In genomic region chr15:89177121-89177520, GRCm38 (mm10) we compare ENCODE assay signal across 8 mouse cellular contexts. TPM values are rescaled to one million over a fixed set of nuclear protein-coding genes. Genes with fewer than 3 reads are reported as not detected.
A peak's percentile ranks its signal among the peaks of the same experiment; 100 is the strongest.
DNase-seq lines count a peak whose midpoint lies in the region; ATAC-seq and TF ChIP-seq lines count a peak whose summit lies in the region.

No protein-coding gene starts in this region.

- no peak overlapping the region for H3K9ac ChIP-seq in forebrain, postnatal 0 days
- H3K9ac ChIP-seq in hindbrain, embryonic 14.5 days: 0 out of 2 replicates have a peak overlapping the region, but pooled peaks have one; percentile 10
- H3K9ac ChIP-seq in limb, embryonic 14.5 days (ENCODE audit: low read depth, low read length, severe bottlenecking): no peak overlapping the region
- H3K9ac ChIP-seq in midbrain, embryonic 13.5 days (replicated peaks): peak overlapping the region; percentile 49; the same call in 1 of the 2 replicates
- H3K9ac ChIP-seq in stomach, postnatal 0 days (ENCODE audit: low read length): peak overlapping the region; percentile 58

- peak overlapping the region; percentile 100 for H3K27ac ChIP-seq in bone marrow macrophage, adult 2 months (ENCODE audit: insufficient read depth, low read depth, low read length)
- 0 out of 2 replicates have a peak overlapping the region, but pooled peaks have one; percentile 45 for H3K27ac ChIP-seq in forebrain, postnatal 0 days (ENCODE audit: low read depth, low read length)
- H3K27ac ChIP-seq in hindbrain, embryonic 14.5 days: peak overlapping the region; percentile 60; the same call in 1 of the 2 replicates
- no peak overlapping the region for H3K27ac ChIP-seq in limb, embryonic 14.5 days (replicated peaks; ENCODE audit: low read depth, low read length)
- H3K27ac ChIP-seq in midbrain, embryonic 13.5 days: peak overlapping the region; percentile 62
- peak overlapping the region; percentile 95 for H3K27ac ChIP-seq in stomach, postnatal 0 days (replicated peaks)

- H3K4me1 ChIP-seq in bone marrow macrophage, adult 2 months (ENCODE audit: control insufficient read depth, insufficient read depth, low read length): peaks cover 44% of the 10 kb centered on the region
- peaks cover 44% of the 10 kb centered on the region for H3K4me1 ChIP-seq in forebrain, postnatal 0 days (ENCODE audit: insufficient read depth)
- peaks cover 78% of the 10 kb centered on the region for H3K4me1 ChIP-seq in hindbrain, embryonic 14.5 days (replicated peaks; ENCODE audit: control insufficient read depth, insufficient read depth, low read length)
- H3K4me1 ChIP-seq in limb, embryonic 14.5 days (ENCODE audit: control insufficient read depth, insufficient read depth, low read length): peaks cover 76% of the 10 kb centered on the region
- peaks cover 92% of the 10 kb centered on the region for H3K4me1 ChIP-seq in midbrain, embryonic 13.5 days (replicated peaks)
- peaks cover 29% of the 10 kb centered on the region for H3K4me1 ChIP-seq in stomach, postnatal 0 days (replicated peaks; ENCODE audit: control insufficient read depth, insufficient read depth)

- TF ChIP-seq CTCF in bone marrow macrophage, adult 2 months (IDR thresholded peaks at IDR 0.05; ENCODE audit: low read depth, low read length): no peak
- TF ChIP-seq CTCF in forebrain, postnatal 0 days (IDR thresholded peaks at IDR 0.05; ENCODE audit: low read depth): no peak
- no peak for TF ChIP-seq CTCF in stomach, postnatal 0 days (IDR thresholded peaks at IDR 0.05; ENCODE audit: low read depth)

- DNase-seq in gastrocnemius, adult 18-20 months (ENCODE audit: low spot score): peak; percentile 63
- DNase-seq in gastrocnemius, postnatal 4 days (ENCODE audit: low spot score in 2 of 2): no peak
- DNase-seq in forebrain, postnatal 0 days: peak; percentile 47
- peak; percentile 59 for DNase-seq in hindbrain, embryonic 14.5 days (ENCODE audit: low spot score)
- no peak for DNase-seq in limb, embryonic 14.5 days (ENCODE audit: low spot score)
- peak; percentile 90 for DNase-seq in stomach, postnatal 0 days (ENCODE audit: low spot score)

- no peaks in the 10 kb centered on the region for H3K9me3 ChIP-seq in forebrain, postnatal 0 days (ENCODE audit: low read length)
- H3K9me3 ChIP-seq in hindbrain, embryonic 14.5 days (ENCODE audit: control insufficient read depth, low read length): no peaks in the 10 kb centered on the region
- H3K9me3 ChIP-seq in limb, embryonic 14.5 days (ENCODE audit: control insufficient read depth, low read length): no peaks in the 10 kb centered on the region
- H3K9me3 ChIP-seq in midbrain, embryonic 13.5 days: no peaks in the 10 kb centered on the region
- no peaks in the 10 kb centered on the region for H3K9me3 ChIP-seq in stomach, postnatal 0 days (ENCODE audit: control insufficient read depth, low read length)

- no peaks in the 10 kb centered on the region for H3K27me3 ChIP-seq in forebrain, postnatal 0 days (ENCODE audit: insufficient read depth, low read length)
- no peaks in the 10 kb centered on the region for H3K27me3 ChIP-seq in hindbrain, embryonic 14.5 days (ENCODE audit: control insufficient read depth, insufficient read depth, low read length)
- no peaks in the 10 kb centered on the region for H3K27me3 ChIP-seq in limb, embryonic 14.5 days (ENCODE audit: control insufficient read depth, insufficient read depth, low read length)
- H3K27me3 ChIP-seq in midbrain, embryonic 13.5 days: no peaks in the 10 kb centered on the region
- no peaks in the 10 kb centered on the region for H3K27me3 ChIP-seq in stomach, postnatal 0 days (ENCODE audit: control insufficient read depth, insufficient read depth, low read length)

- 13% methylated on average over 5 of the region's 5 CpGs for WGBS in forebrain, postnatal 0 days
- 17% methylated on average over 5 of the region's 5 CpGs for WGBS in hindbrain, embryonic 14.5 days
- WGBS in limb, embryonic 14.5 days: 18% methylated on average over 5 of the region's 5 CpGs
- WGBS in midbrain, embryonic 13.5 days: 16% methylated on average over 5 of the region's 5 CpGs
- 3% methylated on average over 5 of the region's 5 CpGs for WGBS in stomach, postnatal 0 days

- no peak for TF ChIP-seq EP300 in stomach, postnatal 0 days (optimal IDR thresholded peaks at IDR 0.05)

- peak overlapping the region; percentile 62 for H3K4me3 ChIP-seq in bone marrow macrophage, adult 2 months (ENCODE audit: insufficient read depth, low read length)
- H3K4me3 ChIP-seq in forebrain, postnatal 0 days (ENCODE audit: low read depth, low read length): no peak overlapping the region
- no peak overlapping the region for H3K4me3 ChIP-seq in hindbrain, embryonic 14.5 days (replicated peaks; ENCODE audit: low read length)
- no peak overlapping the region for H3K4me3 ChIP-seq in limb, embryonic 14.5 days (replicated peaks; ENCODE audit: low read length)
- 0 out of 2 replicates have a peak overlapping the region, but pooled peaks have one; percentile 6 for H3K4me3 ChIP-seq in midbrain, embryonic 13.5 days (replicated peaks)
- H3K4me3 ChIP-seq in stomach, postnatal 0 days (ENCODE audit: low read depth, low read length): 0 out of 2 replicates have a peak overlapping the region, but pooled peaks have one; percentile 1

- no peak for ATAC-seq in forebrain, postnatal 0 days
- no peak for ATAC-seq in hindbrain, embryonic 14.5 days (ENCODE audit: low FRiP score)
- no peak for ATAC-seq in limb, embryonic 14.5 days (ENCODE audit: low FRiP score, low read depth)
- no peak for ATAC-seq in midbrain, embryonic 13.5 days
- ATAC-seq in stomach, postnatal 0 days (ENCODE audit: low FRiP score, low TSS enrichment): 0 out of 2 replicates have a peak, but pooled peaks have one; percentile 8

- no peaks in the 10 kb centered on the region for H3K36me3 ChIP-seq in forebrain, postnatal 0 days (ENCODE audit: insufficient read depth)
- no peaks in the 10 kb centered on the region for H3K36me3 ChIP-seq in hindbrain, embryonic 14.5 days (replicated peaks; ENCODE audit: control insufficient read depth, insufficient read depth)
- no peaks in the 10 kb centered on the region for H3K36me3 ChIP-seq in limb, embryonic 14.5 days (ENCODE audit: control insufficient read depth, insufficient read depth, low read length)
- no peaks in the 10 kb centered on the region for H3K36me3 ChIP-seq in midbrain, embryonic 13.5 days
- no peaks in the 10 kb centered on the region for H3K36me3 ChIP-seq in stomach, postnatal 0 days (ENCODE audit: control insufficient read depth, insufficient read depth, low read length)

- peak overlapping the region; percentile 24 for H3K4me2 ChIP-seq in forebrain, postnatal 0 days (ENCODE audit: low read depth)
- H3K4me2 ChIP-seq in hindbrain, embryonic 14.5 days (replicated peaks): peak overlapping the region; percentile 88
- H3K4me2 ChIP-seq in limb, embryonic 14.5 days (replicated peaks; ENCODE audit: low read depth, low read length, severe bottlenecking): peak overlapping the region; percentile 1; the same call in 1 of the 2 replicates
- peak overlapping the region; percentile 82 for H3K4me2 ChIP-seq in midbrain, embryonic 13.5 days (replicated peaks)
- H3K4me2 ChIP-seq in stomach, postnatal 0 days (replicated peaks; ENCODE audit: low read depth): peak overlapping the region; percentile 83

- no peak for TF ChIP-seq POLR2A in bone marrow macrophage, adult 2 months (IDR thresholded peaks at IDR 0.05; ENCODE audit: borderline replicate concordance, low read depth, low read length)
- no peak for TF ChIP-seq POLR2A in limb, embryonic 14.5 days (IDR thresholded peaks at IDR 0.05; ENCODE audit: borderline replicate concordance, extremely low read depth, insufficient read depth, insufficient read length)

RNA-seq across cellular contexts. Expression of gene Plxnb2, which starts 3.5 kb away (rescaled TPM):
- 1 to 10 TPM; 4.0 to 8.2 TPM for total RNA-seq in gastrocnemius, adult 18-20 months (2021)
- total RNA-seq in gastrocnemius, postnatal 4 days (2021): 10 to 100 TPM; 81.0 to 84.7 TPM
- polyA plus RNA-seq in bone marrow macrophage, adult 2 months (2012; ENCODE audit: insufficient read depth, insufficient read length, missing spikeins): 432 and 457 TPM in 2 replicates
- 126 and 138 TPM in 2 replicates for total RNA-seq in forebrain, postnatal 0 days (2014; rRNA removed)
- 45.2 and 52.8 TPM in 2 replicates for polyA plus RNA-seq in forebrain, postnatal 0 days (2015; fragmentation: Nextera tagmentation; extraction: Ambion mirVana)
- polyA plus RNA-seq in hindbrain, embryonic 14.5 days (2014; fragmentation: Nextera tagmentation; extraction: Ambion mirVana): 99.2 and 101 TPM in 2 replicates
- 212 and 268 TPM in 2 replicates for polyA plus RNA-seq in limb, embryonic 14.5 days (2012; rRNA removed)
- polyA plus RNA-seq in limb, embryonic 14.5 days (2014; fragmentation: Nextera tagmentation; extraction: Ambion mirVana): 170 and 183 TPM in 2 replicates
- polyA plus RNA-seq in midbrain, embryonic 13.5 days (2015; fragmentation: Nextera tagmentation; extraction: Ambion mirVana): 102 and 115 TPM in 2 replicates
- polyA plus RNA-seq in stomach, postnatal 0 days (2015; fragmentation: Nextera tagmentation; extraction: Ambion mirVana): 75.2 and 85.9 TPM in 2 replicates

RNA-seq across cellular contexts. Expression of gene Dennd6b, which starts 19.2 kb away (rescaled TPM):
- 1 to 10 TPM; 8.8 to 9.6 TPM for total RNA-seq in gastrocnemius, adult 18-20 months (2021)
- total RNA-seq in gastrocnemius, postnatal 4 days (2021): 1 to 10 TPM; 7.9 to 9.0 TPM
- 3.4 and 3.8 TPM in 2 replicates for polyA plus RNA-seq in bone marrow macrophage, adult 2 months (2012; ENCODE audit: insufficient read depth, insufficient read length, missing spikeins)
- total RNA-seq in forebrain, postnatal 0 days (2014; rRNA removed): 73.7 and 89.6 TPM in 2 replicates
- 43.4 and 53.3 TPM in 2 replicates for polyA plus RNA-seq in forebrain, postnatal 0 days (2015; fragmentation: Nextera tagmentation; extraction: Ambion mirVana)
- 71.4 and 71.6 TPM in 2 replicates for polyA plus RNA-seq in hindbrain, embryonic 14.5 days (2014; fragmentation: Nextera tagmentation; extraction: Ambion mirVana)
- polyA plus RNA-seq in limb, embryonic 14.5 days (2012; rRNA removed): 39.2 and 53.6 TPM in 2 replicates
- polyA plus RNA-seq in limb, embryonic 14.5 days (2014; fragmentation: Nextera tagmentation; extraction: Ambion mirVana): 12.7 and 14.0 TPM in 2 replicates
- 84.0 and 85.3 TPM in 2 replicates for polyA plus RNA-seq in midbrain, embryonic 13.5 days (2015; fragmentation: Nextera tagmentation; extraction: Ambion mirVana)
- 4.1 and 5.3 TPM in 2 replicates for polyA plus RNA-seq in stomach, postnatal 0 days (2015; fragmentation: Nextera tagmentation; extraction: Ambion mirVana)

RNA-seq across cellular contexts. Expression of gene Mapk11, which starts 27.7 kb away (rescaled TPM):
- 1 to 10 TPM in 1 of 2 experiments, under 1 TPM in 1; 0.89 to 1.9 TPM for total RNA-seq in gastrocnemius, adult 18-20 months (2021)
- total RNA-seq in gastrocnemius, postnatal 4 days (2021): 1 to 10 TPM; 3.4 to 4.1 TPM
- polyA plus RNA-seq in bone marrow macrophage, adult 2 months (2012; ENCODE audit: insufficient read depth, insufficient read length, missing spikeins): 2.2 and 2.7 TPM in 2 replicates
- total RNA-seq in forebrain, postnatal 0 days (2014; rRNA removed): 35.2 and 35.8 TPM in 2 replicates
- 16.2 and 21.3 TPM in 2 replicates for polyA plus RNA-seq in forebrain, postnatal 0 days (2015; fragmentation: Nextera tagmentation; extraction: Ambion mirVana)
- polyA plus RNA-seq in hindbrain, embryonic 14.5 days (2014; fragmentation: Nextera tagmentation; extraction: Ambion mirVana): 20.4 and 22.4 TPM in 2 replicates
- 13.4 and 15.9 TPM in 2 replicates for polyA plus RNA-seq in limb, embryonic 14.5 days (2012; rRNA removed)
- 7.0 and 7.3 TPM in 2 replicates for polyA plus RNA-seq in limb, embryonic 14.5 days (2014; fragmentation: Nextera tagmentation; extraction: Ambion mirVana)
- 39.8 and 44.2 TPM in 2 replicates for polyA plus RNA-seq in midbrain, embryonic 13.5 days (2015; fragmentation: Nextera tagmentation; extraction: Ambion mirVana)
- 1.8 and 2.1 TPM in 2 replicates for polyA plus RNA-seq in stomach, postnatal 0 days (2015; fragmentation: Nextera tagmentation; extraction: Ambion mirVana)

RNA-seq across cellular contexts. Expression of gene Ppp6r2, which starts 34.2 kb away (rescaled TPM):
- total RNA-seq in gastrocnemius, adult 18-20 months (2021): 10 to 100 TPM; 90.7 to 93.0 TPM
- 10 to 100 TPM; 64.2 to 70.0 TPM for total RNA-seq in gastrocnemius, postnatal 4 days (2021)
- 31.6 and 32.7 TPM in 2 replicates for polyA plus RNA-seq in bone marrow macrophage, adult 2 months (2012; ENCODE audit: insufficient read depth, insufficient read length, missing spikeins)
- total RNA-seq in forebrain, postnatal 0 days (2014; rRNA removed): 252 and 296 TPM in 2 replicates
- polyA plus RNA-seq in forebrain, postnatal 0 days (2015; fragmentation: Nextera tagmentation; extraction: Ambion mirVana): 70.0 and 77.2 TPM in 2 replicates
- 78.2 and 84.0 TPM in 2 replicates for polyA plus RNA-seq in hindbrain, embryonic 14.5 days (2014; fragmentation: Nextera tagmentation; extraction: Ambion mirVana)
- 59.0 and 71.5 TPM in 2 replicates for polyA plus RNA-seq in limb, embryonic 14.5 days (2012; rRNA removed)
- polyA plus RNA-seq in limb, embryonic 14.5 days (2014; fragmentation: Nextera tagmentation; extraction: Ambion mirVana): 28.3 and 31.7 TPM in 2 replicates
- polyA plus RNA-seq in midbrain, embryonic 13.5 days (2015; fragmentation: Nextera tagmentation; extraction: Ambion mirVana): 75.7 and 86.6 TPM in 2 replicates
- 16.2 and 17.2 TPM in 2 replicates for polyA plus RNA-seq in stomach, postnatal 0 days (2015; fragmentation: Nextera tagmentation; extraction: Ambion mirVana)

RNA-seq across cellular contexts. Expression of gene Mapk12, which starts 36.6 kb away (rescaled TPM):
- total RNA-seq in gastrocnemius, adult 18-20 months (2021): 100 to 1,000 TPM; 142 to 145 TPM
- 10 to 100 TPM; 54.4 to 57.3 TPM for total RNA-seq in gastrocnemius, postnatal 4 days (2021)
- not detected in 2 replicates for polyA plus RNA-seq in bone marrow macrophage, adult 2 months (2012; ENCODE audit: insufficient read depth, insufficient read length, missing spikeins)
- 1.8 and 3.4 TPM in 2 replicates for total RNA-seq in forebrain, postnatal 0 days (2014; rRNA removed)
- 2.0 and 2.8 TPM in 2 replicates for polyA plus RNA-seq in forebrain, postnatal 0 days (2015; fragmentation: Nextera tagmentation; extraction: Ambion mirVana)
- polyA plus RNA-seq in hindbrain, embryonic 14.5 days (2014; fragmentation: Nextera tagmentation; extraction: Ambion mirVana): 3.3 and 4.0 TPM in 2 replicates
- polyA plus RNA-seq in limb, embryonic 14.5 days (2012; rRNA removed): 13.7 and 14.9 TPM in 2 replicates
- polyA plus RNA-seq in limb, embryonic 14.5 days (2014; fragmentation: Nextera tagmentation; extraction: Ambion mirVana): 5.0 and 8.3 TPM in 2 replicates
- polyA plus RNA-seq in midbrain, embryonic 13.5 days (2015; fragmentation: Nextera tagmentation; extraction: Ambion mirVana): 8.2 TPM in 2 replicates
- 3.1 and 3.2 TPM in 2 replicates for polyA plus RNA-seq in stomach, postnatal 0 days (2015; fragmentation: Nextera tagmentation; extraction: Ambion mirVana)

Comparison
In these comparisons a context has a peak if more than half of its experiments do, and no peak if none do; other contexts are left out.
1. DNase-seq: peak in gastrocnemius, adult 18-20 months (single experiment), forebrain, postnatal 0 days (single experiment), hindbrain, embryonic 14.5 days (single experiment) and stomach, postnatal 0 days (single experiment); none in gastrocnemius, postnatal 4 days (0 of 2) and limb, embryonic 14.5 days (single experiment).
2. H3K4me3 ChIP-seq: peak in bone marrow macrophage, adult 2 months (single experiment), midbrain, embryonic 13.5 days (single experiment) and stomach, postnatal 0 days (single experiment); none in forebrain, postnatal 0 days (single experiment), hindbrain, embryonic 14.5 days (single experiment) and limb, embryonic 14.5 days (single experiment).
3. H3K4me2 ChIP-seq: peak in every context shown above with its lines; median percentile 88 in hindbrain, embryonic 14.5 days; 83 in stomach, postnatal 0 days; 82 in midbrain, embryonic 13.5 days; 24 in forebrain, postnatal 0 days; 1 in limb, embryonic 14.5 days.
4. H3K9ac ChIP-seq: peak in hindbrain, embryonic 14.5 days (single experiment), midbrain, embryonic 13.5 days (single experiment) and stomach, postnatal 0 days (single experiment); none in forebrain, postnatal 0 days (single experiment) and limb, embryonic 14.5 days (single experiment).